Mouse (Mus musculus) olfactory bulb, adult 2 months (tissue): ENCODE results near the gene Prkn.

Experiments
- CTCF ChIP-seq: fragments of 200-500 bp; IDR thresholded peaks from 2 replicates; pipeline ENCODE4 v1.5.1; 2012; ENCODE audit warnings: low read depth, mild to moderate bottlenecking, low read length, moderate library complexity; ENCODE audit not compliant: insufficient read depth
- POLR2A ChIP-seq: fragments of 200-500 bp; IDR thresholded peaks from 2 replicates; pipeline ENCODE4 v1.6.1; 2012; ENCODE audit warnings: mild to moderate bottlenecking, low read depth, low read length, moderate library complexity; ENCODE audit not compliant: insufficient read depth

- no peak for TF ChIP-seq CTCF
- TF ChIP-seq POLR2A, result no peak
These were observed 47.7 kb downstream of the Prkn start for GRCm38 (mm10) chr17:10887924-10888323.
